10 mouse cellular contexts compared by ENCODE assay signal in the genomic region with DNA sequence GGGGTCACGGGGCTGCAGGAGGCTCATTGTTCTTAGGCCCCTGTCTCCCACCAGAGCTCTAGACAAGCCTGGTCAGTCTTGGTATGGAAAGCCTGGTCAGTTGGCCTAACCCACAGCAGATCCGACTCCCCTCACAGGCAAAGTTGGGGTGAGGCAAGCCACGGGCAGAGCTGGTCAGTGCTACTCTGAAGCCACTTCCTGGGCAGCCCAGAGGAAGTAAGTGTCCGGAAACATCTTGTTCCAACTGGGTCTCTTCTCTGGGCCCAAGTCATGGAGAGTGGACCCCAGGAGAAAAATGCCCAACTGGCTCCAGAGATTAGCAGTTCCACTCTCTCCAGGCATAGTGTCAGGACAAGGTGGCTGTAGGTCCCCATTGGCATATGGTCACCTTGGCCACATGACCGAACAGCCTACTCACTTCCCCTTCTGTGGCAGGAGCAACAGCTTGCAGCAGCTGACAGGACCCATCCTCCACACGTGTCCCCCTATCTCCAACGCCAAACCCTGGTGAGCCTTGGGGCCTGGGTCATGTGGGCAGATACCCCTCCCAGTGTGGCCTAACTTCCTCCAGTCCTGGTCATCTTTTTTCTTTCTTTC. TPM values are rescaled to one million over a fixed set of nuclear protein-coding genes. Genes with fewer than 3 reads are reported as not detected.
A peak's percentile ranks its signal among the peaks of the same experiment; 100 is the strongest.
DNase-seq lines count a peak whose midpoint lies in the region; ATAC-seq and TF ChIP-seq lines count a peak whose summit lies in the region.
"Had no signal": no experiment of that assay in that cellular context is flagged by ENCODE, and none has a peak within 500 bp of the region (broad histone marks: within the 10 kb centered on the region; RNA-seq: fewer than 3 reads in every experiment).

No protein-coding gene starts in this region.

- peak; percentile 65 for ATAC-seq in G1E (ENCODE audit: extremely low read depth, insufficient number of reproducible peaks, low FRiP score, poor library complexity, severe bottlenecking)
- no peak for ATAC-seq in forebrain, embryonic 16.5 days
- ATAC-seq in erythroblast, adult 5-6 weeks (replicated peaks; ENCODE audit: low FRiP score, poor library complexity, severe bottlenecking), result no peak

- H3K9me3 ChIP-seq in G1E (replicated peaks), result no peaks in the 10 kb centered on the region
- H3K9me3 ChIP-seq in forebrain, embryonic 16.5 days (ENCODE audit: control insufficient read depth, low read length), result no peaks in the 10 kb centered on the region
- H3K9me3 ChIP-seq: midbrain, embryonic 12.5 days had no signal

- peaks cover 80% of the 10 kb centered on the region for H3K36me3 ChIP-seq in G1E (replicated peaks)
- peaks cover 14% of the 10 kb centered on the region; the same call in 1 of the 2 replicates for H3K36me3 ChIP-seq in macrophage (ENCODE audit: inconsistent target)
- no peaks in the 10 kb centered on the region for H3K36me3 ChIP-seq in forebrain, embryonic 16.5 days (ENCODE audit: control insufficient read depth, insufficient read depth)
- no peaks in the 10 kb centered on the region for H3K36me3 ChIP-seq in thymus, adult 2 months (ENCODE audit: control insufficient read depth, insufficient read depth, low read length)
- H3K36me3 ChIP-seq: midbrain, embryonic 12.5 days had no signal

- intact Hi-C loops in heart, postnatal 25 days (cut with DNase I), result no loop called here

- peaks cover 62% of the 10 kb centered on the region for H3K4me1 ChIP-seq in G1E (ENCODE audit: insufficient read depth, low read depth, low read length)
- 0 out of 2 replicates have a peak, but pooled peaks cover 1% of the 10 kb centered on the region for H3K4me1 ChIP-seq in forebrain, embryonic 16.5 days (replicated peaks; ENCODE audit: control insufficient read depth, insufficient read depth, low read length)
- H3K4me1 ChIP-seq in thymus, adult 2 months (replicated peaks; ENCODE audit: control insufficient read depth, insufficient read depth, low read length), result peaks cover 15% of the 10 kb centered on the region

- DNase-seq in heart, adult 18-20 months, result peak; percentile 35 to 54
- DNase-seq in heart, postnatal 25 days (ENCODE audit: low spot score), result no peak
- peak; percentile 52 for DNase-seq in G1E (ENCODE audit: low spot score)
- peak; percentile 46 to 52 for DNase-seq in cerebellum, postnatal 14 days
- no peak for DNase-seq in thymus, adult 2 months
- DNase-seq: thymus, postnatal 14 days had no signal

- no peak overlapping the region for H3K4me3 ChIP-seq in G1E (ENCODE audit: low read depth, low read length)
- H3K4me3 ChIP-seq in macrophage (ENCODE audit: inconsistent target), result no peak overlapping the region
- no peak overlapping the region for H3K4me3 ChIP-seq in forebrain, embryonic 16.5 days (replicated peaks; ENCODE audit: low read length)
- no peak overlapping the region for H3K4me3 ChIP-seq in thymus, adult 2 months (ENCODE audit: control insufficient read depth, insufficient read depth, low read length)
- H3K4me3 ChIP-seq: midbrain, embryonic 12.5 days had no signal

- TF ChIP-seq POLR2A in thymus, adult 2 months (IDR thresholded peaks at IDR 0.05; ENCODE audit: control insufficient read depth, extremely low read depth, insufficient read depth, low read length, poor library complexity), result no peak

- no peaks in the 10 kb centered on the region for H3K27me3 ChIP-seq in G1E (ENCODE audit: insufficient read depth, low read length)
- H3K27me3 ChIP-seq in forebrain, embryonic 16.5 days (replicated peaks; ENCODE audit: control insufficient read depth, insufficient read depth, low read length), result no peaks in the 10 kb centered on the region
- no peaks in the 10 kb centered on the region for H3K27me3 ChIP-seq in thymus, adult 2 months (ENCODE audit: control insufficient read depth, insufficient read depth, low read length)

- peak overlapping the region; percentile 97 for H3K27ac ChIP-seq in macrophage
- H3K27ac ChIP-seq in forebrain, embryonic 16.5 days (ENCODE audit: low read length), result no peak overlapping the region
- no peak overlapping the region for H3K27ac ChIP-seq in thymus, adult 2 months (ENCODE audit: control insufficient read depth, insufficient read depth, low read length)
- H3K27ac ChIP-seq: midbrain, embryonic 12.5 days had no signal

- H3K9ac ChIP-seq in forebrain, embryonic 16.5 days (replicated peaks; ENCODE audit: low read depth, low read length), result no peak overlapping the region

- H3K4me2 ChIP-seq in forebrain, embryonic 16.5 days (ENCODE audit: low read length), result no peak overlapping the region
- H3K4me2 ChIP-seq: midbrain, embryonic 12.5 days had no signal

- peaks cover 95% of the 10 kb centered on the region for H3K79me2 ChIP-seq in macrophage (ENCODE audit: inconsistent target)

- no peak for TF ChIP-seq CTCF in G1E (IDR thresholded peaks at IDR 0.05; ENCODE audit: low read depth, low read length)
- TF ChIP-seq CTCF in thymus, adult 2 months (IDR thresholded peaks at IDR 0.05; ENCODE audit: borderline replicate concordance, control insufficient read depth, extremely low read depth, insufficient read depth, low read length, poor library complexity), result no peak

- 9% methylated on average over 7 of the region's 7 CpGs for WGBS in macrophage (ENCODE audit: missing documents)
- 83% methylated on average over 7 of the region's 7 CpGs for WGBS in forebrain, embryonic 16.5 days
- WGBS in thymus, adult 2 months, result 82% methylated on average over 7 of the region's 7 CpGs

RNA-seq across cellular contexts. Expression of gene Prkcd, which starts 5.9 kb away (rescaled TPM):
- total RNA-seq in heart, adult 18-20 months (2021), result 10 to 100 TPM; 11.2 to 13.0 TPM
- 10 to 100 TPM; 11.4 to 13.4 TPM for total RNA-seq in heart, postnatal 25 days (2021)
- total RNA-seq in G1E (2014; fragmentation: Nextera tagmentation) (31.3 and 43.9 TPM in 2 replicates), G1E (2017) (130 and 138 TPM in 2 replicates)
- polyA plus RNA-seq in G1E (2012) (37.0 and 43.6 TPM in 2 replicates), macrophage (2018) (108 to 303 TPM (median 176 TPM) in 3 replicates)
- 1,000 to 10,000 TPM in 23 of 26 experiments, 100 to 1,000 TPM in 3; 920 to 2,399 (median 1,316) TPM for total RNA-seq in macrophage (2018; cell fraction: chromatin; rRNA removed)
- total RNA-seq in macrophage (2018; cell fraction: cytosol; rRNA removed), result 100 to 1,000 TPM; 168 to 279 (median 213) TPM
- 1,000 to 10,000 TPM in 7 of 26 experiments, 100 to 1,000 TPM in 19; 420 to 1,209 (median 753) TPM for total RNA-seq in macrophage (2018; cell fraction: nucleus; rRNA removed)
- 27.9 and 34.6 TPM in 2 replicates for polyA plus RNA-seq in forebrain, embryonic 16.5 days (2015; fragmentation: Nextera tagmentation; extraction: Ambion mirVana)
- 35.5 and 43.7 TPM in 2 replicates for total RNA-seq in erythroblast, adult 5-6 weeks (2015; ENCODE audit: low replicate concordance)
- total RNA-seq in erythroblast, adult 5-6 weeks (2017; ENCODE audit: low replicate concordance), result 39.9 and 41.3 TPM in 2 replicates
- 201 and 214 TPM in 2 replicates for polyA plus RNA-seq in thymus, adult 2 months (2012; rRNA removed)

RNA-seq across cellular contexts. Expression of gene Rft1, which starts 34.1 kb away (rescaled TPM):
- 1 to 10 TPM; 7.7 to 7.9 TPM for total RNA-seq in heart, adult 18-20 months (2021)
- total RNA-seq in heart, postnatal 25 days (2021), result 1 to 10 TPM; 6.8 to 7.9 TPM
- total RNA-seq in G1E (2014; fragmentation: Nextera tagmentation) (20.8 and 26.9 TPM in 2 replicates), G1E (2017) (14.9 and 15.0 TPM in 2 replicates)
- polyA plus RNA-seq in G1E (2012) (2.7 and 4.4 TPM in 2 replicates), macrophage (2018) (11.3 to 19.5 TPM (median 16.6 TPM) in 3 replicates)
- total RNA-seq in macrophage (2018; cell fraction: chromatin; rRNA removed), result 10 to 100 TPM; 15.0 to 88.5 (median 53.0) TPM
- total RNA-seq in macrophage (2018; cell fraction: cytosol; rRNA removed), result 10 to 100 TPM; 10.8 to 21.9 (median 16.2) TPM
- total RNA-seq in macrophage (2018; cell fraction: nucleus; rRNA removed), result 10 to 100 TPM; 13.2 to 52.7 (median 28.8) TPM
- 7.2 and 8.5 TPM in 2 replicates for polyA plus RNA-seq in forebrain, embryonic 16.5 days (2015; fragmentation: Nextera tagmentation; extraction: Ambion mirVana)
- total RNA-seq in erythroblast, adult 5-6 weeks (2015; ENCODE audit: low replicate concordance), result 1.2 and 2.5 TPM in 2 replicates
- total RNA-seq in erythroblast, adult 5-6 weeks (2017; ENCODE audit: low replicate concordance), result 2.1 and 2.7 TPM in 2 replicates
- polyA plus RNA-seq in thymus, adult 2 months (2012; rRNA removed), result 13.8 and 14.0 TPM in 2 replicates

Comparison
In these comparisons a context has a peak if more than half of its experiments do, and no peak if none do; other contexts are left out.
1. DNase-seq: peak in heart, adult 18-20 months (2 of 2), G1E (single experiment) and cerebellum, postnatal 14 days (2 of 2); none in heart, postnatal 25 days (single experiment) and thymus, adult 2 months (single experiment).